Mouse (Mus musculus) bone marrow macrophage, adult 2 months (primary cell): ENCODE data around the gene Hinfp. TPM values are rescaled to one million over a fixed set of nuclear protein-coding genes. Genes with fewer than 3 reads are reported as not detected.
"Not testable (repeated sequence)": the region's sequence is repeated elsewhere in the genome, so short reads cannot be mapped to it uniquely, and the experiment has no call there.

Experiments
- H3K27ac ChIP-seq: 2 replicates; pipeline ENCODE4 v1.5.1; 2012; ENCODE audit warnings: low read depth, low read length; ENCODE audit not compliant: insufficient read depth
- H3K4me1 ChIP-seq: 2 replicates; pipeline ENCODE4 v1.6.1; 2012; ENCODE audit warnings: low read length; ENCODE audit not compliant: control insufficient read depth, insufficient read depth
- H3K4me3 ChIP-seq: 2 replicates; pipeline ENCODE4 v1.5.1; 2012; ENCODE audit warnings: mild to moderate bottlenecking, low read length, moderate library complexity; ENCODE audit not compliant: insufficient read depth
- CTCF ChIP-seq: IDR thresholded peaks from 2 replicates; pipeline ENCODE4 v1.5.1; 2012; ENCODE audit warnings: low read depth, mild to moderate bottlenecking, low read length, moderate library complexity
- POLR2A ChIP-seq: IDR thresholded peaks from 2 replicates; pipeline ENCODE4 v1.6.1; 2012; ENCODE audit warnings: mild to moderate bottlenecking, low read depth, low read length, borderline replicate concordance
- polyA plus RNA-seq: library from polyadenylated mRNA; stranded (reverse); fragments of >200 nt; gene quantifications from 2 replicates; pipeline ENCODE4 v1.2.4, GENCODE M21; 2012; ENCODE audit not compliant: missing spikeins, insufficient read depth, insufficient read length

The Hinfp gene
- polyA plus RNA-seq, 1 experiment: 23.8 TPM

GRCm38 (mm10) chr9:44334396-44335330 is 29.2 kb upstream of the Hinfp start, which contains the start of gene H2afx:
TSS of gene H2afx (plus strand) at chr9:44334694.
- H3K4me3 ChIP-seq: peak within 1 kb of the TSS; percentile 81
- TF ChIP-seq POLR2A: peak; percentile 99
- no peak for TF ChIP-seq CTCF
- H3K4me1 ChIP-seq: peaks cover 9% of the 10 kb centered on the region

GRCm38 (mm10) chr9:44332918-44333638 is 27.6 kb upstream of the Hinfp start:
- no peak overlapping the region for H3K4me3 ChIP-seq
- H3K27ac ChIP-seq: no peak overlapping the region
- peaks cover 9% of the 10 kb centered on the region for H3K4me1 ChIP-seq

More at GRCm38 (mm10) chr9:44334396-44335330, 29.2 kb upstream of the Hinfp start, which contains the start of gene H2afx:
- H3K27ac ChIP-seq: peak within 1 kb of the TSS; percentile 59

GRCm38 (mm10) chr9:44330736-44331135 is 25.3 kb upstream of the Hinfp start:
- TF ChIP-seq CTCF (no peak), POLR2A (no peak)
- H3K4me1 ChIP-seq: peaks cover 6% of the 10 kb centered on the region
- H3K27ac ChIP-seq: no peak overlapping the region
- no peak overlapping the region for H3K4me3 ChIP-seq

More at GRCm38 (mm10) chr9:44332918-44333638, 27.6 kb upstream of the Hinfp start:
- TF ChIP-seq POLR2A (no peak), CTCF (no peak)

GRCm38 (mm10) chr9:44327926-44328325 is 22.5 kb upstream of the Hinfp start:
- TF ChIP-seq POLR2A: no peak
- TF ChIP-seq CTCF: no peak
- Histone ChIP-seq H3K4me3 (peak overlapping the region; percentile 68), H3K4me1 (peaks cover 8% of the 10 kb centered on the region), H3K27ac (no peak overlapping the region)

- Histone ChIP-seq H3K27ac (peak overlapping the region; percentile 76), H3K4me3 (peak overlapping the region; percentile 68), H3K4me1 (peaks cover 11% of the 10 kb centered on the region)
- no peak; the same call in 1 of the 2 replicates for TF ChIP-seq POLR2A
- no peak for TF ChIP-seq CTCF
These were observed 21.7 kb upstream of the Hinfp start for GRCm38 (mm10) chr9:44327064-44327711.

- Histone ChIP-seq H3K4me3 (peak overlapping the region; percentile 68), H3K27ac (peak overlapping the region; percentile 76), H3K4me1 (peaks cover 11% of the 10 kb centered on the region)
- no peak for TF ChIP-seq POLR2A
- no peak for TF ChIP-seq CTCF
These were observed 21.0 kb upstream of the Hinfp start for GRCm38 (mm10) chr9:44326371-44327063.

- Histone ChIP-seq H3K4me1 (peaks cover 13% of the 10 kb centered on the region), H3K4me3 (peak within 1 kb of the TSS; percentile 68), H3K27ac (peak within 1 kb of the TSS; percentile 76)
- no peak for TF ChIP-seq POLR2A
- TF ChIP-seq CTCF: no peak
These were observed 20.4 kb upstream of the Hinfp start, which contains the start of gene Dpagt1 for GRCm38 (mm10) chr9:44325768-44326370. TSS of gene Dpagt1 (plus strand) at chr9:44326019.

GRCm38 (mm10) chr9:44325032-44325767 is 19.7 kb upstream of the Hinfp start:
- H3K4me3 ChIP-seq: not testable (repeated sequence)

GRCm38 (mm10) chr9:44324147-44324546 is 18.7 kb upstream of the Hinfp start:
- Histone ChIP-seq H3K4me3 (no peak overlapping the region), H3K4me1 (peaks cover 17% of the 10 kb centered on the region), H3K27ac (no peak overlapping the region)
- TF ChIP-seq CTCF: no peak
- no peak for TF ChIP-seq POLR2A

More at GRCm38 (mm10) chr9:44325032-44325767, 19.7 kb upstream of the Hinfp start:
- not testable (repeated sequence) for H3K27ac ChIP-seq
- H3K4me1 ChIP-seq: peaks cover 17% of the 10 kb centered on the region

GRCm38 (mm10) chr9:44323656-44324055 is 18.2 kb upstream of the Hinfp start:
- not testable (repeated sequence) for H3K27ac ChIP-seq, H3K4me3 ChIP-seq
- peaks cover 17% of the 10 kb centered on the region for H3K4me1 ChIP-seq
